Mouse (Mus musculus): ENCODE results near the gene Tmem201.
A peak's percentile ranks its signal among the peaks of the same experiment; 100 is the strongest.
"Not testable (repeated sequence)": the region's sequence is repeated elsewhere in the genome, so short reads cannot be mapped to it uniquely, and the experiment has no call there.

Gene Tmem201

GRCm38 (mm10) chr4:149737383-149738324, at the start of gene Tmem201:
Tmem201 (minus strand) TSS chr4:149738044.
- peak; percentile 95 to 96 for DNase-seq (ENCODE audit: low spot score in 2 of 2)

GRCm38 (mm10) chr4:149784901-149785300, 47.1 kb upstream of the Tmem201 start:
- DNase-seq (ENCODE audit: low spot score in 2 of 2), result no peak

GRCm38 (mm10) chr4:149784371-149784770, 46.5 kb upstream of the Tmem201 start:
- DNase-seq (ENCODE audit: low spot score in 2 of 2), result no peak

GRCm38 (mm10) chr4:149782975-149783374, 45.1 kb upstream of the Tmem201 start:
- DNase-seq (ENCODE audit: low spot score in 2 of 2), result no peak

- peak; percentile 36 to 39 for DNase-seq (ENCODE audit: low spot score in 2 of 2)
Measured at GRCm38 (mm10) chr4:149780565-149781356, 42.9 kb upstream of the Tmem201 start.

GRCm38 (mm10) chr4:149779966-149780365, 42.1 kb upstream of the Tmem201 start:
- DNase-seq (ENCODE audit: low spot score in 2 of 2), result no peak

GRCm38 (mm10) chr4:149777126-149777525, 39.3 kb upstream of the Tmem201 start:
- DNase-seq (ENCODE audit: low spot score in 2 of 2), result no peak

- peak in 1 of 2 experiments; percentile 51 for DNase-seq (ENCODE audit: low spot score in 2 of 2)
Measured at GRCm38 (mm10) chr4:149775760-149776362, 38.0 kb upstream of the Tmem201 start.

- DNase-seq (ENCODE audit: low spot score in 2 of 2), result no peak
Measured at GRCm38 (mm10) chr4:149775330-149775729, 37.5 kb upstream of the Tmem201 start.

- DNase-seq (ENCODE audit: low spot score in 2 of 2), result peak; percentile 96
Measured at GRCm38 (mm10) chr4:149774094-149774470, 36.2 kb upstream of the Tmem201 start, which contains the start of gene Slc25a33. Slc25a33 (minus strand) TSS chr4:149774277.

- no peak for DNase-seq (ENCODE audit: low spot score in 2 of 2)
Measured at GRCm38 (mm10) chr4:149773408-149774093, 35.7 kb upstream of the Tmem201 start.

- no peak for DNase-seq (ENCODE audit: low spot score in 2 of 2)
Measured at GRCm38 (mm10) chr4:149772394-149772793, 34.5 kb upstream of the Tmem201 start.

- DNase-seq (ENCODE audit: low spot score in 2 of 2), result no peak
Measured at GRCm38 (mm10) chr4:149765201-149765600, 27.4 kb upstream of the Tmem201 start.

GRCm38 (mm10) chr4:149763335-149763734, 25.5 kb upstream of the Tmem201 start:
- no peak for DNase-seq (ENCODE audit: low spot score in 2 of 2)

GRCm38 (mm10) chr4:149759517-149759916, 21.7 kb upstream of the Tmem201 start:
- DNase-seq (ENCODE audit: low spot score in 2 of 2), result no peak

GRCm38 (mm10) chr4:149758423-149758822, 20.6 kb upstream of the Tmem201 start:
- no peak for DNase-seq (ENCODE audit: low spot score in 2 of 2)

GRCm38 (mm10) chr4:149756546-149756945, 18.7 kb upstream of the Tmem201 start:
- DNase-seq (ENCODE audit: low spot score in 2 of 2), result not testable (repeated sequence)

- DNase-seq (ENCODE audit: low spot score in 2 of 2), result no peak
Measured at GRCm38 (mm10) chr4:149752836-149753235, 15.0 kb upstream of the Tmem201 start.

GRCm38 (mm10) chr4:149752124-149752799, 14.4 kb upstream of the Tmem201 start:
- peak; percentile 74 to 78 for DNase-seq (ENCODE audit: low spot score in 2 of 2)

- DNase-seq (ENCODE audit: low spot score in 2 of 2), result no peak
Measured at GRCm38 (mm10) chr4:149750671-149751070, 12.8 kb upstream of the Tmem201 start.

- not testable (repeated sequence) for DNase-seq (ENCODE audit: low spot score in 2 of 2)
Measured at GRCm38 (mm10) chr4:149749663-149750015, 11.8 kb upstream of the Tmem201 start.
